Mouse (Mus musculus): ENCODE measurements at regions not wholly inside any gene's neighbourhood (a gene's known extent, or its start where the extent isn't known, plus 50 kb on each side); places are given as distances from the start of the nearest gene placed in this dataset.

- no peak for TF ChIP-seq POLR2A (IDR thresholded peaks at IDR 0.05; ENCODE audit: extremely low read depth, insufficient read depth, low read length)
- no peak for TF ChIP-seq CTCF (IDR thresholded peaks at IDR 0.05; ENCODE audit: extremely low read depth, insufficient read depth, low read length)
These were observed 213.7 kb upstream of the B3gat1 start for GRCm38 (mm10) chr9:26519581-26520501.

Measured in cortical plate, adult 2 months (tissue).